Mouse (Mus musculus): Measurements from ENCODE around the gene Ffar2.
"Not testable (repeated sequence)": the region's sequence is repeated elsewhere in the genome, so short reads cannot be mapped to it uniquely, and the experiment has no call there.

Gene Ffar2

DNA sequence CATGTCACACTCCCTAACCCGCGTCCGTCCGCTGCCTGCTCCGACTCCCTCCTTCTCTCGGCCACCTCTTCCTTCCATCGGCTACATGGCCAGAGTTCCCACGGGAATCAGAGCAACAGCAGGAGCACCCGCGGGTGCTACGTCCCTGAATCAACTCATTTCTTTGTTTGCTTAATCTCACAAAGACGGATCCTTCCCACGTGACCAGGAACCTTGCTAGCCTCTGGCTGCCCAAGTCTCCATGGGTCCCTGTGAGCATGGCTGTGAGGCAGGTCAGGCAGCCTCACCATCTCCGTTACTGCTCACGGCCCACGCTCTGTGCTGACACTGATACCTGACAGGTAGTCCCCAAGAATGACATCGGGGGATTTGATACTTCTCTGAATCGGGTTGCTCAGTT lies at the start of gene Ffar2:
Ffar2 (minus strand) TSS at position 101 of the 400 bp plus-strand sequence.
- DNase-seq (ENCODE audit: low spot score in 2 of 2), result no peak

DNA sequence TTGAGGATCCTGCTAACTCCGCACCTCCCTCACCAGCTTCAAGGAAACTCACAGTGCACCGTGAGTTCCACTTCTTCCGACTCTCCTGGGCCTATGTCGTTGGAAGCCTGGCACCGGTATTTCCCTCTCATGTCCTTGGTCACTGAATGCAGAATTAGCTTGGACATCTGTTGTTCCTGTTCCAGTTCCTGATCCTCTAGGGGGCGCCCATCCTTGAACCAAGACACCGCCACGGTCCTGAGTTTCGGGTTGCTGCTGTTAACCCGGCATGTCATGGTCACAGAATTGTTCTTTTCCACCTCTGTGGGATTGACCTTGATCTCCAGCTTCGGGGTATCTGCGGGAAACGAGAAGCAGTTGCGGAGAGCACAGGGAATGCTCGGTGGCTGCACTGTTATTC lies 49.5 kb upstream of the Ffar2 start:
- DNase-seq (ENCODE audit: low spot score in 2 of 2), result peak; percentile 57 to 74

DNA sequence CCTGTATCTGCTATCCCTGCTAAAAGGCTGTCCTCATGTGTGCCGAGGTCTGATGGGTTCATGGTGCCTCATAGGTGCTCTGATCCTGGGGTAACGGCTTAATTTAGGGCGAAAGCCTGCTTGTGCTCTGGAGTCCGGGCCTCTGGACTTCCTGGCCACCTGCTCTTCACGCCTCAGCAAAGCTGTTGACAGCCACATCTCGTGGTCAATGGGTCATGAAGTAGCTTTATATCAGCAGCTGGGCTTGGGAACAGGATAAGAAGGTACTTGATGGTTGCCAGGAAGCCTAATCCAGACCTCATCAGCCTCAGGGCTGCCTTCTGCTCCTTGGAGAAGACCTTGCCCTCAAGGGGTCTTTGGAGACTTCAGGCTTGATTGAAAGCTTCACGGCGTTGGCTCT lies 39.8 kb upstream of the Ffar2 start:
- no peak for DNase-seq (ENCODE audit: low spot score in 2 of 2)

- DNase-seq (ENCODE audit: low spot score in 2 of 2), result no peak
These were observed 37.9 kb upstream of the Ffar2 start, which contains the start of gene Ffar1 for GRCm38 (mm10) chr7:30861464-30861863. Ffar1 (minus strand) TSS chr7:30861564.

- peak; percentile 66 to 79 for DNase-seq (ENCODE audit: low spot score in 2 of 2)
These were observed 36.2 kb upstream of the Ffar2 start for GRCm38 (mm10) chr7:30859635-30860402.

GRCm38 (mm10) chr7:30859290-30859634 lies 35.7 kb upstream of the Ffar2 start:
- DNase-seq (ENCODE audit: low spot score in 2 of 2), result peak; percentile 83 to 86

DNA sequence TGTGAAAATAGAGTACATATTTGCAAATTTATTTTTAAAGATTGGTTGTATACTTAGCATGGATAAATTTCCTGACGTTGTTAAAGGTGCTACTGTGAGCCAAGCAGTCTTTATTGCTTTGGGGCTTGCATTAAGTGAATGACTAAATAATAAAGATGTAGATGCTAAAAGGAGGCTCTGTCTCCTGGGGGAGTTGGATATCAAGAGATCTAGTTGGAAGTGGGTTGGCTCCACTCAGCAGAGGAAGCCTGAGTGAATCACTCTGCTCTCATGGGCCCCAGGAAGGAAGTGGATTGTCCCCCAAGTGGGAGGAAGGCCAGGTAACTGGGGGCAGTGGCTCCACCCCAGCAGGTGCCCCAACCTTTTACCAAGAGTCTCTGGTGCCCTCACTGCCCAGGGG lies 34.2 kb upstream of the Ffar2 start:
- no peak for DNase-seq (ENCODE audit: low spot score in 2 of 2)

GRCm38 (mm10) chr7:30856078-30856477 lies 32.5 kb upstream of the Ffar2 start, which contains the start of gene Ffar3:
Ffar3 (minus strand) TSS chr7:30856178.
- no peak for DNase-seq (ENCODE audit: low spot score in 2 of 2)

DNA sequence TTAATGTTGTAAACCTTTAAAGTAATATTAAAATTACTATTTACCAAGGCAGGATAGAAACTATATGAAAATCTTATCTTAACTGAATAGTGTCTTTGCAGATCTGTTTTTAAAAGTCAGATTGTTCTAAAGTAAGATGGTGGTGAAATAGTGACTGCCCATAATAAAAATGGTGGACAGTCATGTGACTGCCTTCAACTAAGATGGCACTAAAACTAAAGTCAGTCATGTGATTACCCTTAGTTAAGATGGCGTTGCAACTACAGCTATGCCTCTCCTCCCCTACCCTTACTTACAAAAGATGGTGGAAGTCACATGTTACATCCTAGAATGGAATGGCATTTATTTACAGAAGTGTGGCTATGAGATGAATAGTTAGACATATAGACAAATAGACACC lies 27.8 kb upstream of the Ffar2 start:
- DNase-seq (ENCODE audit: low spot score in 2 of 2), result no peak

- DNase-seq (ENCODE audit: low spot score in 2 of 2), result no peak
These were observed 24.4 kb upstream of the Ffar2 start for GRCm38 (mm10) chr7:30847934-30848333.

- DNase-seq (ENCODE audit: low spot score in 2 of 2), result no peak
These were observed 23.8 kb upstream of the Ffar2 start for GRCm38 (mm10) chr7:30847386-30847785.

GRCm38 (mm10) chr7:30846505-30847053 lies 23.0 kb upstream of the Ffar2 start:
- DNase-seq (ENCODE audit: low spot score in 2 of 2), result no peak

- DNase-seq (ENCODE audit: low spot score in 2 of 2), result no peak
These were observed 21.2 kb upstream of the Ffar2 start for GRCm38 (mm10) chr7:30844676-30845297.

DNA sequence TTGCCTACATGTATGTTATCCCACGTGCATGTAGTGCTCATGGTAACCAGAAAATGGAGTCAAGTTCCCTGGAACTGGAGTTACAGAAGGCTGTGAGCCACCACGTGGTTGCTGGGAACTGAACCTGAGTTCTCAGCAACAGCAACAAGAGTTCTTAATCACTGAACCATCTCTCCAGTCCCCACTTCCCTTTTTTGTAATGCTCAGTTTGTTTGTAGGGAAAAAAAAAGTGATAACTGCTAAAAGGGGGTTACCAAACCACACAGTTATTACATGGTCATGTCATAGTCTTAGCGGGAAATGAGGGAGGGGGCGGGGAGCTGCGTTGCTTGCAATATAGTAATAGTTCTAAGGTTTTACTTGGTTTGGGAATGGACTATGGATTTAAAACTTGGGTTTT lies 18.5 kb upstream of the Ffar2 start:
- DNase-seq (ENCODE audit: low spot score in 2 of 2), result no peak

DNA sequence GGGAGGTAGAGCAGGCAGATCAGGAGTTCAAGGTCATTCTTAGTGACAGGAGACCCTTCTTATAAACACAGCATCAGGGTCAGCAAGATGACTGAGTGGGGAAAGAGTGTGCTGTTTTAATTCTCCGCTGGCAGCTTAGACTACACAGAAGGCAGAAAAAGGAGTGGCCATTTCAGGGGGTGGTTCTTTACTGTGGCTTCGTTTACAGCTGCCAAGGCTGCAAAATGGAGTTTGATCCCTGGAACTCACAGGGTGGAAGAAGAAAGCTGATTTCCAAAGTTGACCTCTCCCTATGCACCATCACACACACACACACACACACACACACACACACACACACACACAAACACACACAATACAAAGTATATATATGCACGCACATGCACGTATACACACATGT lies 17.8 kb upstream of the Ffar2 start:
- DNase-seq (ENCODE audit: low spot score in 2 of 2), result no peak

- DNase-seq (ENCODE audit: low spot score in 2 of 2), result no peak
These were observed 16.7 kb upstream of the Ffar2 start for GRCm38 (mm10) chr7:30840306-30840705.

DNA sequence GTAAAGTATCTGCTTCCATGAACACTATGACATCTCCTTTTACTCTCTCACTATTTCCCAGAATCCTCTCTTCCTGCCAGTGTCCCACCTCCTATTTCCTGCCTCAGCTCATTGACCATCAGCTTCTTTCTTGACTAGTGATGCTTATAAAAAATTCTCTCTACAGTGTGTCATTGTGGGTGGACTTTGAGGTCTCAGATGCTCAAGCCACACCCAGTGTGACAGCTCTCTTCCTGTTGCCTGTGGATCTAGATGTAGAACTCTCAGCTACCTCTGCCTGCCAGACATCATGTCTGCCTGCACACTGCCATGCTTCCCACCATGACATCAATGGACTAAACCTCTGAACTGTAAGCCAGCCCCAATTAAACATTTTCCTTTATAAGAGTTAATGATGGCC lies 13.7 kb upstream of the Ffar2 start:
- no peak for DNase-seq (ENCODE audit: low spot score in 2 of 2)

DNA sequence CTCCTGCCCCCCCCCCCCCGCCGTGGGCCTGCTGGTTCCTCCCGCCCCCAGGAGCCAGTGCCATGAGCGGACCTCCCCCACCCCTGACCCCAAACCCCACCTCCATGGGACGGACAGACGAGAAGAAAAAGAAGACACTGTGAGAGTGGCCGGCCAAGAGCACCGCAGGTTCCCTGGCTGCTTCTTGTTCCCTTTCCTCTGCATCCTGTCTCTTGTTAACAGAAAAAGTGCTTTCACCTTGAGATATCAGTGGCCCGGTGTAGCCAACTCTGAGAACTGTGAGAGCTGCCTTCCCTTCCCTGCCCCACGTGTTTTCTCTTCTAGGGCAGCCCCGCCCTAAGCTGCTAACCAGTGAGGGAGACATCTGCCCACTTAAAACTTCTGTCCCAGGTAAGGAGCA lies 9.1 kb upstream of the Ffar2 start:
- not testable (repeated sequence) for DNase-seq (ENCODE audit: low spot score in 2 of 2)

DNA sequence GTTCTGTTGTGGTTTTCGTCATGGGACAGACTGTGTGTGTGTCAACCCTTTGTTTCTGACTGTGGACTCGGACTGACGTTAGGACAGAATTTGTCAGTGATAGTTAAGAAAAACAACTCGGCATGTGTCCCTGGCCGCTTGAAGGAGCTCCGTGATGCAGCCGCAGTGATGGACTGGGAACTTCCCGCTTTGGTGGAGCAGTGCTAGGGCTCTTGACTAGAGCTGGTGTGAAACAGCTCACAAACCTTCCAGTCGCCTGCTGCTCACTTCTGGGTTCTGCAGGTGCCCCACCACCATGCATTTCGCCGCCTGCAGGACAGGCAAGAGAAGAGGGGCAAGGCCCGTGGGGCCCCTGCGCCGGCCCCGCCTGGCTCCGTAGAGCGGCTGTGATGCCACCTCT lies 8.7 kb upstream of the Ffar2 start:
- no peak for DNase-seq (ENCODE audit: low spot score in 2 of 2)

- DNase-seq (ENCODE audit: low spot score in 2 of 2), result no peak
These were observed 5.9 kb upstream of the Ffar2 start for GRCm38 (mm10) chr7:30829428-30829827.

DNA sequence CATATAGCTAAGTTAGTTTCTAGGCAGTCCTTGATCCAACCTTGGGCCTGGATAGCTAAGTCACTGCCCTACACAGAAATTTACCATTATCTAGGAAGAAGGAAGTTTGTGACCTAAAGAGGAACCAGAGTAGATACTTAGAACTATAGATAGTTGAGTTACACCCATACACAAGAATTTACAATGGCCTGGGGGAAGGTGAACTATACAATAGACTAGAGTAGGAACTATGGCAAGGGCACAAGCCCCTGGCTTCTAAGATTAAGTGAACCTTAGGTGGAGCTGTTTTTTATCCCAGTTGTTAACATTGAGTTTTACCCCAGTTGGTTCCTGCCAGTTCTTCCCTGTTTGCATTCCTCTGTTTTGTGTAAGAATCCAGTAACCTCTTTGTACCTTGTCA lies 5.3 kb upstream of the Ffar2 start:
- DNase-seq (ENCODE audit: low spot score in 2 of 2), result not testable (repeated sequence)

- DNase-seq (ENCODE audit: low spot score in 2 of 2), result no peak
These were observed 3.1 kb upstream of the Ffar2 start for GRCm38 (mm10) chr7:30826660-30827059.

DNA sequence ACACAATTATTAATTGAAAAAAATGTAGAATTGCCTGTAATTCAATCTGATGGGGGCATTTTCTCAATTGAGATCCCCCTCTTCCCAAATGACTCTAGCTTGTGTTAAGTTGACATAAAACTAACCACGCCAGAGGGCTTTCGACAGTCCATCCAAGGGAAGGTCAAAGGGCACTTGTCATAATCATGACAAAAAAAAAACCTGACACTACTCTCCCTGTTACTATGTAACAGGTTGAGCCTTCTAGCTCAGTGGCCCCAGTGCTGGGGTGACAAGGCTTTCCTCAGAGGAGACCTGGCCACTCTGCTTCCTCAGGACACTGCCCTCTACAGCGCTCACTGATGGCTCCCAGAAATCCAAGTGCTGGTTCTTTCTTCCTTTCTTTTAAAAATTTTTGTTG lies 731 bp upstream of the Ffar2 start:
- DNase-seq (ENCODE audit: low spot score in 2 of 2), result no peak

Data from right cerebral cortex, postnatal 10 days (tissue).